12 mouse cellular contexts compared by ENCODE assay signal in the genomic region with DNA sequence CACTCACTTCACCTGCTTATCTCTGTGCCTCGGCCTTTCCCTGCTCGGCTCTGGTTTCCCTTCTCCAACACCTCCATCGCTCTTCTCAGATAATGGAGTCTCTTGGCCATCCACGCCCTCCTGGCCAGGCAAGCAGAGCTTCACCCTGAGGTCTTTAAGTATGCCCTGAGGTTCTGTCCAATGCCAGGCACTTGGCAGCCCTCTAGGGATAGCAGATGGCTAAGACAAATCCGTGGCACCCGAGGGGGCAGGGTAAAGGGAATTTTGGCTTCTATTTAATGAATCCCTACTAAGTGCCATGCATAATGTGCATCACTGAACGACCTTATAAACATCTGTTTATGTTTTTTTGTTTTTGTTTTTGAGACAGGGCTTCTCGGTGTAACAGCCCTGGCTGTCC. TPM values are rescaled to one million over a fixed set of nuclear protein-coding genes. Genes with fewer than 3 reads are reported as not detected.
DNase-seq lines count a peak whose midpoint lies in the region; ATAC-seq and TF ChIP-seq lines count a peak whose summit lies in the region.
"Had no signal": no experiment of that assay in that cellular context is flagged by ENCODE, and none has a peak within 500 bp of the region (broad histone marks: within the 10 kb centered on the region; RNA-seq: fewer than 3 reads in every experiment).

No protein-coding gene starts in this region.

- no peak for ATAC-seq in forebrain, postnatal 0 days
- no peak for ATAC-seq in forebrain, embryonic 14.5 days
- ATAC-seq in lung, embryonic 14.5 days (ENCODE audit: insufficient read depth) = no peak
- ATAC-seq in neural tube, embryonic 13.5 days (ENCODE audit: low read depth) = no peak

- no peak overlapping the region for H3K27ac ChIP-seq in forebrain, postnatal 0 days (ENCODE audit: low read depth, low read length)
- H3K27ac ChIP-seq in forebrain, embryonic 14.5 days (ENCODE audit: low read depth, low read length) = no peak overlapping the region
- no peak overlapping the region for H3K27ac ChIP-seq in lung, embryonic 14.5 days (ENCODE audit: low read depth)
- no peak overlapping the region for H3K27ac ChIP-seq in hindbrain, embryonic 10.5 days
- no peak overlapping the region for H3K27ac ChIP-seq in neural tube, embryonic 13.5 days (replicated peaks)

- DNase-seq in forebrain, postnatal 0 days = no peak
- no peak for DNase-seq in forebrain, embryonic 14.5 days (ENCODE audit: low spot score)
- no peak for DNase-seq in lung, embryonic 14.5 days
- DNase-seq in lung, postnatal 36 days = no peak
- DNase-seq in hindbrain, embryonic 10.5 days (ENCODE audit: low spot score) = no peak
- DNase-seq in testis, postnatal 14 days (ENCODE audit: low spot score) = no peak
- DNase-seq in right cerebral cortex, postnatal 36 days (ENCODE audit: low spot score in 2 of 2) = no peak
- DNase-seq: gastrocnemius, adult 2 months; kidney, postnatal 14 days; thymus, postnatal 36 days had no signal

- peak overlapping the region; percentile 43; the same call in 1 of the 2 replicates for H3K4me2 ChIP-seq in forebrain, postnatal 0 days (ENCODE audit: low read depth)
- no peak overlapping the region for H3K4me2 ChIP-seq in forebrain, embryonic 14.5 days (ENCODE audit: low read length)
- peak overlapping the region; percentile 53; the same call in 1 of the 2 replicates for H3K4me2 ChIP-seq in lung, embryonic 14.5 days
- H3K4me2 ChIP-seq in neural tube, embryonic 13.5 days = peak overlapping the region; percentile 50

- WGBS in forebrain, postnatal 0 days = 38% methylated on average over 8 of the region's 8 CpGs
- WGBS in forebrain, embryonic 14.5 days = 43% methylated on average over 8 of the region's 8 CpGs
- 35% methylated on average over 8 of the region's 8 CpGs for WGBS in lung, embryonic 14.5 days
- 41% methylated on average over 8 of the region's 8 CpGs for WGBS in hindbrain, embryonic 10.5 days
- WGBS in neural tube, embryonic 13.5 days = 38% methylated on average over 8 of the region's 8 CpGs

- no peaks in the 10 kb centered on the region for H3K36me3 ChIP-seq in forebrain, postnatal 0 days (ENCODE audit: insufficient read depth)
- H3K36me3 ChIP-seq in forebrain, embryonic 14.5 days (ENCODE audit: control insufficient read depth, insufficient read depth, low read length) = no peaks in the 10 kb centered on the region
- no peaks in the 10 kb centered on the region for H3K36me3 ChIP-seq in lung, embryonic 14.5 days (ENCODE audit: insufficient read depth)
- no peaks in the 10 kb centered on the region for H3K36me3 ChIP-seq in hindbrain, embryonic 10.5 days
- no peaks in the 10 kb centered on the region for H3K36me3 ChIP-seq in neural tube, embryonic 13.5 days

- no peak overlapping the region for H3K4me3 ChIP-seq in forebrain, postnatal 0 days (ENCODE audit: low read depth, low read length)
- H3K4me3 ChIP-seq in forebrain, embryonic 14.5 days (ENCODE audit: low read depth, low read length) = no peak overlapping the region; the same call in 1 of the 2 replicates
- peak overlapping the region; percentile 25 for H3K4me3 ChIP-seq in lung, embryonic 14.5 days (ENCODE audit: low read depth, low read length)
- H3K4me3 ChIP-seq in hindbrain, embryonic 10.5 days = peak overlapping the region; percentile 42
- peak overlapping the region; percentile 34 for H3K4me3 ChIP-seq in neural tube, embryonic 13.5 days

- H3K27me3 ChIP-seq in forebrain, postnatal 0 days (ENCODE audit: insufficient read depth, low read length) = peaks cover 46% of the 10 kb centered on the region
- H3K27me3 ChIP-seq in forebrain, embryonic 14.5 days (replicated peaks; ENCODE audit: control insufficient read depth, insufficient read depth, low read length) = peaks cover 54% of the 10 kb centered on the region
- peaks cover 52% of the 10 kb centered on the region for H3K27me3 ChIP-seq in lung, embryonic 14.5 days (ENCODE audit: insufficient read depth, low read length)
- peaks cover 69% of the 10 kb centered on the region for H3K27me3 ChIP-seq in hindbrain, embryonic 10.5 days (ENCODE audit: insufficient read depth, poor library complexity, severe bottlenecking)
- peaks cover 62% of the 10 kb centered on the region for H3K27me3 ChIP-seq in neural tube, embryonic 13.5 days

- TF ChIP-seq CTCF in forebrain, postnatal 0 days (IDR thresholded peaks at IDR 0.05; ENCODE audit: low read depth) = no peak
- no peak for TF ChIP-seq CTCF in lung, embryonic 14.5 days (IDR thresholded peaks at IDR 0.05; ENCODE audit: low read depth)

- no peak overlapping the region for H3K9ac ChIP-seq in forebrain, postnatal 0 days
- H3K9ac ChIP-seq in forebrain, embryonic 14.5 days (ENCODE audit: low read length) = no peak overlapping the region
- H3K9ac ChIP-seq in lung, embryonic 14.5 days = no peak overlapping the region
- no peak overlapping the region for H3K9ac ChIP-seq in neural tube, embryonic 13.5 days

- H3K9me3 ChIP-seq in forebrain, postnatal 0 days (ENCODE audit: low read length) = no peaks in the 10 kb centered on the region
- H3K9me3 ChIP-seq in forebrain, embryonic 14.5 days (replicated peaks; ENCODE audit: control insufficient read depth, low read length) = no peaks in the 10 kb centered on the region
- H3K9me3 ChIP-seq in lung, embryonic 14.5 days (ENCODE audit: low read depth, low read length) = no peaks in the 10 kb centered on the region; the same call in 1 of the 2 replicates
- H3K9me3 ChIP-seq in hindbrain, embryonic 10.5 days = no peaks in the 10 kb centered on the region
- no peaks in the 10 kb centered on the region for H3K9me3 ChIP-seq in neural tube, embryonic 13.5 days

- H3K4me1 ChIP-seq in forebrain, postnatal 0 days (ENCODE audit: insufficient read depth) = no peaks in the 10 kb centered on the region
- no peaks in the 10 kb centered on the region for H3K4me1 ChIP-seq in forebrain, embryonic 14.5 days (ENCODE audit: control insufficient read depth, insufficient read depth, low read length)
- H3K4me1 ChIP-seq in lung, embryonic 14.5 days (ENCODE audit: insufficient read depth) = no peaks in the 10 kb centered on the region
- H3K4me1 ChIP-seq in hindbrain, embryonic 10.5 days (replicated peaks) = peaks cover 25% of the 10 kb centered on the region
- H3K4me1 ChIP-seq in neural tube, embryonic 13.5 days (replicated peaks) = peaks cover 33% of the 10 kb centered on the region

RNA-seq across cellular contexts. Expression of a gene that starts 0.4 kb away (rescaled TPM):
- total RNA-seq in forebrain, postnatal 0 days (2014; rRNA removed) = 1.8 and 3.7 TPM in 2 replicates
- 2.7 and 3.4 TPM in 2 replicates for polyA plus RNA-seq in forebrain, postnatal 0 days (2015; fragmentation: Nextera tagmentation; extraction: Ambion mirVana)
- 0.78 and 0.81 TPM in 2 replicates for polyA plus RNA-seq in forebrain, embryonic 14.5 days (2014; fragmentation: Nextera tagmentation; extraction: Ambion mirVana)
- polyA plus RNA-seq in lung, embryonic 14.5 days (2014; fragmentation: Nextera tagmentation; extraction: Ambion mirVana) = 0.28 and 1.0 TPM in 2 replicates
- 0.26 and 0.46 TPM in 2 replicates for polyA plus RNA-seq in hindbrain, embryonic 10.5 days (2016; fragmentation: Nextera tagmentation; extraction: Ambion mirVana)
- polyA plus RNA-seq in neural tube, embryonic 13.5 days (2015; fragmentation: Nextera tagmentation; extraction: Ambion mirVana) = 20.0 and 26.8 TPM in 2 replicates

RNA-seq across cellular contexts. Expression of a gene that starts 38.7 kb away (rescaled TPM):
- 70.8 and 94.4 TPM in 2 replicates for total RNA-seq in forebrain, postnatal 0 days (2014; rRNA removed)
- 32.4 and 44.1 TPM in 2 replicates for polyA plus RNA-seq in forebrain, postnatal 0 days (2015; fragmentation: Nextera tagmentation; extraction: Ambion mirVana)
- 19.5 and 28.0 TPM in 2 replicates for polyA plus RNA-seq in forebrain, embryonic 14.5 days (2014; fragmentation: Nextera tagmentation; extraction: Ambion mirVana)
- polyA plus RNA-seq in lung, embryonic 14.5 days (2014; fragmentation: Nextera tagmentation; extraction: Ambion mirVana) = 15.2 and 16.8 TPM in 2 replicates
- polyA plus RNA-seq in hindbrain, embryonic 10.5 days (2016; fragmentation: Nextera tagmentation; extraction: Ambion mirVana) = 35.3 and 40.2 TPM in 2 replicates
- polyA plus RNA-seq in neural tube, embryonic 13.5 days (2015; fragmentation: Nextera tagmentation; extraction: Ambion mirVana) = 62.0 and 65.1 TPM in 2 replicates

RNA-seq across cellular contexts. Expression of a gene that starts 44.9 kb away (rescaled TPM):
- total RNA-seq in forebrain, postnatal 0 days (2014; rRNA removed) = 79.1 and 90.1 TPM in 2 replicates
- polyA plus RNA-seq in forebrain, postnatal 0 days (2015; fragmentation: Nextera tagmentation; extraction: Ambion mirVana) = 44.7 and 61.4 TPM in 2 replicates
- polyA plus RNA-seq in forebrain, embryonic 14.5 days (2014; fragmentation: Nextera tagmentation; extraction: Ambion mirVana) = 13.8 and 18.6 TPM in 2 replicates
- polyA plus RNA-seq in lung, embryonic 14.5 days (2014; fragmentation: Nextera tagmentation; extraction: Ambion mirVana) = 0.08 TPM in 1 of 2 replicates, not detected in the other
- polyA plus RNA-seq in hindbrain, embryonic 10.5 days (2016; fragmentation: Nextera tagmentation; extraction: Ambion mirVana) = 1.7 and 4.2 TPM in 2 replicates
- 42.3 and 48.7 TPM in 2 replicates for polyA plus RNA-seq in neural tube, embryonic 13.5 days (2015; fragmentation: Nextera tagmentation; extraction: Ambion mirVana)
- polyA plus RNA-seq: spleen, adult 2 months had no signal

RNA-seq across cellular contexts. Expression of a gene that starts 55.3 kb away (rescaled TPM):
- 8.2 and 11.9 TPM in 2 replicates for total RNA-seq in forebrain, postnatal 0 days (2014; rRNA removed)
- polyA plus RNA-seq in forebrain, postnatal 0 days (2015; fragmentation: Nextera tagmentation; extraction: Ambion mirVana) = 2.9 and 4.3 TPM in 2 replicates
- 2.2 and 3.1 TPM in 2 replicates for polyA plus RNA-seq in forebrain, embryonic 14.5 days (2014; fragmentation: Nextera tagmentation; extraction: Ambion mirVana)
- 18.6 and 25.4 TPM in 2 replicates for polyA plus RNA-seq in lung, embryonic 14.5 days (2014; fragmentation: Nextera tagmentation; extraction: Ambion mirVana)
- polyA plus RNA-seq in hindbrain, embryonic 10.5 days (2016; fragmentation: Nextera tagmentation; extraction: Ambion mirVana) = 3.1 and 3.6 TPM in 2 replicates
- polyA plus RNA-seq in neural tube, embryonic 13.5 days (2015; fragmentation: Nextera tagmentation; extraction: Ambion mirVana) = 3.2 and 4.1 TPM in 2 replicates

Comparison
In these comparisons a context has a peak if more than half of its experiments do, and no peak if none do; other contexts are left out.
1. H3K4me3 ChIP-seq: peak in lung, embryonic 14.5 days (single experiment), hindbrain, embryonic 10.5 days (single experiment) and neural tube, embryonic 13.5 days (single experiment); none in forebrain, postnatal 0 days (single experiment) and forebrain, embryonic 14.5 days (single experiment).